Mouse (Mus musculus): ENCODE results near the gene Esr1. TPM values are rescaled to one million over a fixed set of nuclear protein-coding genes. Genes with fewer than 3 reads are reported as not detected.
"Not testable (repeated sequence)": the region's sequence is repeated elsewhere in the genome, so short reads cannot be mapped to it uniquely, and the experiment has no call there.

Esr1 gene
- polyA plus RNA-seq, 1 experiment from 2014 or later, result 1.2 TPM

GRCm38 (mm10) chr10:4629314-4629713 is 17.9 kb downstream of the Esr1 start:
- H3K79me2 ChIP-seq (ENCODE audit: inconsistent target), result no peaks in the 10 kb centered on the region
- no peaks in the 10 kb centered on the region for H3K36me3 ChIP-seq (ENCODE audit: inconsistent target)
- H3K27ac ChIP-seq, result no peak overlapping the region
- no peak overlapping the region for H3K4me3 ChIP-seq (ENCODE audit: inconsistent target)

DNA sequence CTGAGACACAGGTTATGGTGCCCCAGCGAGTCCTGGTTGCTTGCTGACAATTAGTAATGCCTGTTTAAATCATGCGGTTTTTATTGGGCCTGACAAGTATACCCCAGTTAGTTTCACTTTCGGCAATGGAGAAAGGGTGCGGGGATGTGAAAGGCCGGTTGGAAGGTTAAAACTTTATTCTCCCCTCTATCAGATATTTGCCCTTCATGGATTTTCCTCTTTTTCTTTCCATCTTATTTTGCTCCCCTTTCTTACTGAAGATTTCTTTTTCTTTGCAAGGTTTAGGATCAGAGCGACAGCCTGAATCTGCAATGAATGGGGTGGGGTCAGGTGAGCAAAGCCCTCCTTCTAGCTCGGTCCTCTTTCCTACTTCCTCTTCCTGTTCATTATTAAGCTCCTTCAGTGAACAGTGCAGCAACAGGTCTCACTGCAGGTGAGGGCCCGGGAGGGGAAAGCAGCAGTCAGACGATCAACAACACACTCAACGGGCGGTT is 20.9 kb downstream of the Esr1 start:
- H3K4me3 ChIP-seq (ENCODE audit: inconsistent target), result peak overlapping the region; percentile 25
- no peaks in the 10 kb centered on the region for H3K36me3 ChIP-seq (ENCODE audit: inconsistent target)
- H3K79me2 ChIP-seq (ENCODE audit: inconsistent target), result no peaks in the 10 kb centered on the region
- WGBS (ENCODE audit: missing documents), result 49% methylated on average over 11 of the region's 11 CpGs
- H3K27ac ChIP-seq, result no peak overlapping the region

- 61% methylated on average over 14 of the region's 14 CpGs for WGBS (ENCODE audit: missing documents)
- Histone ChIP-seq H3K4me3 (ENCODE audit: inconsistent target) (no peak overlapping the region), H3K36me3 (ENCODE audit: inconsistent target) (no peaks in the 10 kb centered on the region), H3K79me2 (ENCODE audit: inconsistent target) (no peaks in the 10 kb centered on the region), H3K27ac (no peak overlapping the region)
These were observed 22.1 kb downstream of the Esr1 start for GRCm38 (mm10) chr10:4633287-4634030.

- Histone ChIP-seq H3K79me2 (ENCODE audit: inconsistent target) (no peaks in the 10 kb centered on the region), H3K36me3 (ENCODE audit: inconsistent target) (no peaks in the 10 kb centered on the region), H3K27ac (no peak overlapping the region), H3K4me3 (ENCODE audit: inconsistent target) (no peak overlapping the region)
- WGBS (ENCODE audit: missing documents), result 84% methylated on average over 6 of the region's 6 CpGs
These were observed 24.3 kb downstream of the Esr1 start for GRCm38 (mm10) chr10:4635740-4636139.

- Histone ChIP-seq H3K4me3 (ENCODE audit: inconsistent target) (no peak overlapping the region), H3K36me3 (ENCODE audit: inconsistent target) (no peaks in the 10 kb centered on the region), H3K27ac (no peak overlapping the region), H3K79me2 (ENCODE audit: inconsistent target) (no peaks in the 10 kb centered on the region)
- WGBS (ENCODE audit: missing documents), result 98% methylated on average over 7 of the region's 7 CpGs
These were observed 34.7 kb downstream of the Esr1 start for GRCm38 (mm10) chr10:4646074-4646473.

- H3K4me3 ChIP-seq (ENCODE audit: inconsistent target), result no peak overlapping the region
- H3K27ac ChIP-seq, result no peak overlapping the region
- H3K36me3 ChIP-seq (ENCODE audit: inconsistent target), result no peaks in the 10 kb centered on the region
- H3K79me2 ChIP-seq (ENCODE audit: inconsistent target), result no peaks in the 10 kb centered on the region
- 59% methylated on average over 9 of the region's 9 CpGs for WGBS (ENCODE audit: missing documents)
These were observed 35.5 kb downstream of the Esr1 start for GRCm38 (mm10) chr10:4646851-4647250.

DNA sequence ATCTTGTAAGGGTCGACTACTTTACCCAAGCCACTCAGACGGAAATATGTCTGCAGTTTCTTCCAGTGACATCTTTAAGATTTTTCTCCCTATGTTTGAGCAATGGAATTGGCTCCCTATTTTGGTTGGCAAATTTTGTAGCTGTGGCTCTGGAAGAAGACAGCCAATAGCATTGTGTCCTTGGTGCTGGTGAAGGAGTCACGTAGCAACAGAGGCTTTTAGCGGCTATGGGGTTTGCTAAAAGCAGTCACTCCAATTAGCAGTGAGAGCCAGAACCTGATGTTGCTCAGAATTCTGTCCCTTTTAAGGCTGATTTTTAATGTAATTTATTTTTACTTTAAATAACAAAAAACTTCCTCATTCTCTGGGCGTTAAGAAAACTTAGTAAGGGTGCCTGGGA is 54.0 kb downstream of the Esr1 start:
- H3K27ac ChIP-seq, result no peak overlapping the region
- 84% methylated on average over 5 of the region's 5 CpGs for WGBS (ENCODE audit: missing documents)
- H3K36me3 ChIP-seq (ENCODE audit: inconsistent target), result no peaks in the 10 kb centered on the region
- no peak overlapping the region for H3K4me3 ChIP-seq (ENCODE audit: inconsistent target)
- H3K79me2 ChIP-seq (ENCODE audit: inconsistent target), result no peaks in the 10 kb centered on the region

- Histone ChIP-seq H3K79me2 (ENCODE audit: inconsistent target) (no peaks in the 10 kb centered on the region), H3K4me3 (ENCODE audit: inconsistent target) (no peak overlapping the region), H3K36me3 (ENCODE audit: inconsistent target) (no peaks in the 10 kb centered on the region), H3K27ac (no peak overlapping the region)
- WGBS (ENCODE audit: missing documents), result 93% methylated on average over 2 of the region's 2 CpGs
These were observed 55.6 kb downstream of the Esr1 start for GRCm38 (mm10) chr10:4667006-4667405.

DNA sequence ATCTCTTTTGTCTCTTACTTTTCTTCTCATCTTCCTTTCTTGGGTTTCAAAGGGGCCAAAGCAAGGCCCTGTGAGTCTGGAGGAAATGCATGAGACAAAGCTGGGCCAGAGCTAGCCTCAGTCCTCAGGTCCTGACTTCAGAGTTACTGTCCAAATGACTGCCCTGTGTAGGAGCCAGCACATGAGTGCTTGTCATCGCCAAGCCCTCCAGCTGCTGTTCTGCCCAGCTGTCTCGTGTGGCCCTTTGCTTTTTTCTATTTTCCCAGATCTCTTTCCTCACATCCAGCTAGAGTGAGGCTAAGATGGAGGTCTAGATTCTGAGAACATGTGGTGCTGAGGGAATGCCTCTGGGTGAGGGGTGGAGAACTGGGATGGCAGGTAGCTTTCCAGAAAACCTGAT is 58.7 kb downstream of the Esr1 start:
- Histone ChIP-seq H3K4me3 (ENCODE audit: inconsistent target) (no peak overlapping the region), H3K27ac (no peak overlapping the region), H3K36me3 (ENCODE audit: inconsistent target) (no peaks in the 10 kb centered on the region), H3K79me2 (ENCODE audit: inconsistent target) (no peaks in the 10 kb centered on the region)
- WGBS (ENCODE audit: missing documents), result 90% methylated on average over 2 of the region's 2 CpGs

DNA sequence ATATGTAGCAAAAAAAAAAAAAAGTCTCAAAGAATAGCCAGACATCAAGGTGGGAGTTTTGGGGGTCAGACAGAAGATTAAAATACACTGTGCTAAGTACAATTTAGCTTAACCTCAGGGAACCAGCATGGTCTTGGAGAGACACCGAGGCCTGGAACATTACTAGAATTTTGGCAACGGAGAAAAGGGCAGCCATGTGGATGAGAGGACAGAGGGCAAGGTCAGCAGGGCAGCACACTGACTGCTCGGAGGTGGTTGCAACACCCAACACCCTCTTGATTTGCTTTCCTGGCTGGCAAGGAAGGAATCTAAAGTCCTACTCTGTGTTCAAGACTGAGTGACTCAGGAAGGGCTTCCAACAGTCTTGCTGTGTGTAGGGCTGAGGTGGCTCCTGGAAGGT is 60.5 kb downstream of the Esr1 start:
- Histone ChIP-seq H3K27ac (no peak overlapping the region), H3K79me2 (ENCODE audit: inconsistent target) (no peaks in the 10 kb centered on the region), H3K36me3 (ENCODE audit: inconsistent target) (no peaks in the 10 kb centered on the region), H3K4me3 (ENCODE audit: inconsistent target) (no peak overlapping the region)
- 89% methylated on average over 3 of the region's 3 CpGs for WGBS (ENCODE audit: missing documents)

DNA sequence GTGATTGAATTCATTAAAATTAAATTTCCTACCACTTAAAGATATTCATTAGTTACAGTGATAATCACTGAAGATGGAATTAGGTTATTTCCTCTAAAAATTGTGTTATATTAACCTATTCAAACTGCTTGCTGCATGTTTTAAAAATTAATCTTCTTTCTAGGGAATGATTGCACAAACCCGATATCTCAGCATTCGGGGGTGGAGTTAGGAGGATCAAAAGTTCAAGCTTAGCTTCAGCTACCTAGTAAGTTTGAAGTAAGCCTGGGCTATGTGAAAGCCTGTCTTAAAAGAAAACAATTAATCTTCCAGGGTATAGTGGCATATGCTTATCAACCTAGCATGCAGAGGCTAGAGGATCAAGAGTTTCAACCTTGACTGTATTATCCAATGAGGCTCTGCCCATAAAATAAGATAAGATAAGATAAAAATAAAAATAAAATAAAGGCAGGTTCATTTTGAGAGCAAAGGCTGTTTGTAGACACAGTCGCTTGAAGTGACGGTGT is 62.0 kb downstream of the Esr1 start:
- no peaks in the 10 kb centered on the region for H3K36me3 ChIP-seq (ENCODE audit: inconsistent target)
- H3K27ac ChIP-seq, result no peak overlapping the region
- no peak overlapping the region for H3K4me3 ChIP-seq (ENCODE audit: inconsistent target)
- WGBS (ENCODE audit: missing documents), result 93% methylated on average over 4 of the region's 4 CpGs
- H3K79me2 ChIP-seq (ENCODE audit: inconsistent target), result no peaks in the 10 kb centered on the region

DNA sequence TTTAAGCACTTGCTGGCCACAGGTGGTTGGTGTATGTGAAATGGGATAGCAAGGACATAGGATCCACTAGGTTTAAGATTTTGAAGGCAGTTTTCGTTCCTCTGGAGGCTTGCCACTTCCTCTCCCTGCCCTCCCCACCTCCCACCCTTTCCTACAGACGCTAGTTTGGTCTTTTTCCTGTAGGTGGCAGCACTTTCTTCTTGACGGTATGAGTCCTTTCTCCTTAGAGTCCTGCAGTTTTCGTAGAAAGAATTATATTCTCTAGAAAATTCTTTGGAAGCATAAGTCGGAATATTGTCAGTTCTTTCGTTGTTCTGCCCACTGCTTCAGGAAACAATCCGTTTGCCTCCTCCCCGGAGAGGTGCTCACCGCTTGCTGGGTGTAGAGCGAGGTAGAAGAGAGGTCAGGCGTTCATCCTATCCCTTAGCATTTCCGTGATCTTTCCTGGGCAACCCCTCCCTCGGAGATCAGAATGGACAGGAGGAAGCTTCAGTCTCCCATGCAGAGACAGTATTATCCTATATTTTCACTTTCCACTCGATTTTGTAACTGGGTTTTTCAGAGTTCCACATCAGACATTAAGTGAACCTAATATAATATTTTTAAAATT is 63.7 kb downstream of the Esr1 start:
- not testable (repeated sequence) for H3K79me2 ChIP-seq (ENCODE audit: inconsistent target); H3K36me3 ChIP-seq (ENCODE audit: inconsistent target); H3K27ac ChIP-seq
- H3K4me3 ChIP-seq (ENCODE audit: inconsistent target), result peak overlapping the region; percentile 2; the same call in 1 of the 2 replicates
- WGBS (ENCODE audit: missing documents), result 29% methylated on average over 9 of the region's 14 CpGs

GRCm38 (mm10) chr10:4683106-4683505 is 71.7 kb downstream of the Esr1 start:
- Histone ChIP-seq H3K79me2 (ENCODE audit: inconsistent target) (no peaks in the 10 kb centered on the region), H3K27ac (no peak overlapping the region), H3K36me3 (ENCODE audit: inconsistent target) (no peaks in the 10 kb centered on the region), H3K4me3 (ENCODE audit: inconsistent target) (no peak overlapping the region)
- WGBS (ENCODE audit: missing documents), result 95% methylated on average over 5 of the region's 5 CpGs

DNA sequence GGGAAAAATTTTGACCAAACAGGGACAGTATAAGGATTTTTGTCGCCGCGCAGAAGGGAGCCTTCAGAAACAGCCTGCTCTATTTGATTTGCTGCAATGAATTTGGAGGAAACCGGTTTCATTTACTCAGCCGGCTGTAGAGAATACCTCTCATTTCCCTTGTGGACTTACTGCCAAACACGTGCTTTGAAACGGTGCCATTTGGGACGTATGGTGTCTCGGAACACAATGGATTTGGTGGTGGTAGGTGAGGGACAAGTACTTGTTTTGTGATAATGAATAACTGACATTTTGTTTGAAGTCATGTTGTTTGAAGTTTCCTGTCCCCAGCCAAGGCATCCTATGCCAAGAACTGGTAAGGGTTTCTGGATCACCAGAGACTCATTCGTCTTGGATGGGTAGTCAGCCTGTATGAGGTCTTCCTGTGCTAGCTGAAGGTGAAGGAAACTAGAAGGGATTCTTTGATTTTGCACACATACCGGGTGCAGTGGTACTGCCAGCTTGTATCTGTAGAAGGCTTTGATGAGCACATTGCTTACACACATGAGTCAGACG is 72.4 kb downstream of the Esr1 start:
- 94% methylated on average over 10 of the region's 12 CpGs for WGBS (ENCODE audit: missing documents)
- H3K27ac ChIP-seq, result no peak overlapping the region
- no peak overlapping the region for H3K4me3 ChIP-seq (ENCODE audit: inconsistent target)
- no peaks in the 10 kb centered on the region for H3K79me2 ChIP-seq (ENCODE audit: inconsistent target)
- H3K36me3 ChIP-seq (ENCODE audit: inconsistent target), result no peaks in the 10 kb centered on the region

GRCm38 (mm10) chr10:4694336-4694865 is 83.0 kb downstream of the Esr1 start:
- Histone ChIP-seq H3K27ac (no peak overlapping the region), H3K79me2 (ENCODE audit: inconsistent target) (no peaks in the 10 kb centered on the region), H3K36me3 (ENCODE audit: inconsistent target) (no peaks in the 10 kb centered on the region), H3K4me3 (ENCODE audit: inconsistent target) (no peak overlapping the region)
- 91% methylated on average over 7 of the region's 7 CpGs for WGBS (ENCODE audit: missing documents)
